Mouse (Mus musculus): ENCODE results near the gene Ankrd40. TPM values are rescaled to one million over a fixed set of nuclear protein-coding genes. Genes with fewer than 3 reads are reported as not detected.

Gene Ankrd40
- polyA plus RNA-seq, 1 experiment from 2014 or later: 27.4 TPM

DNA sequence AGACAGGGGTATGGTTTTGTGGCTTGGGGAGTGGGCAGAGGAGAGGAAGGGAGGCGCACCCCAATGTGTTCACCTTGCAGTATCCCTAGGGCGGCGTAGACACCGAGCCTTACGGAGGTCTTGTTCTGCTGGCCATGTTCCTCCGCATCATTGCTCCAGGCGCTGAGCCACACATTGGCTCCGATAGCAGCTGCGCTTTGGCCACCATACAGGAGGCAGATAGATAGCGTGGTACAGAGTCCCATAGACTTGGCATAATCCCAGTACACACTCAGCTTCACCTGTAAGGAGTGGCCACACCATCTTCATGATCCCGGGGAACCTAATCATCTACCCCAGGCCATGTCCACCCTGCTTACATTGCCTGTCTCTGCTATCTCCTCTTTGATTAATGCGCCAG is 31.4 kb downstream of the Ankrd40 start:
- Histone ChIP-seq H3K27ac (ENCODE audit: low read depth, low read length) (no peak overlapping the region), H3K4me3 (ENCODE audit: low read depth, low read length) (no peak overlapping the region), H3K36me3 (ENCODE audit: control insufficient read depth, insufficient read depth, low read length) (no peaks in the 10 kb centered on the region), H3K4me1 (ENCODE audit: control insufficient read depth, insufficient read depth, low read length) (no peaks in the 10 kb centered on the region), H3K9ac (ENCODE audit: low read length) (no peak overlapping the region), H3K9me3 (ENCODE audit: control insufficient read depth, low read length) (no peaks in the 10 kb centered on the region), H3K27me3 (ENCODE audit: control insufficient read depth, insufficient read depth, low read length) (no peaks in the 10 kb centered on the region), H3K4me2 (no peak overlapping the region)
- 96% methylated on average over 12 of the region's 12 CpGs for WGBS
- ATAC-seq (ENCODE audit: low FRiP score): no peak
- no peak for DNase-seq (ENCODE audit: low spot score, missing footprints)

DNA sequence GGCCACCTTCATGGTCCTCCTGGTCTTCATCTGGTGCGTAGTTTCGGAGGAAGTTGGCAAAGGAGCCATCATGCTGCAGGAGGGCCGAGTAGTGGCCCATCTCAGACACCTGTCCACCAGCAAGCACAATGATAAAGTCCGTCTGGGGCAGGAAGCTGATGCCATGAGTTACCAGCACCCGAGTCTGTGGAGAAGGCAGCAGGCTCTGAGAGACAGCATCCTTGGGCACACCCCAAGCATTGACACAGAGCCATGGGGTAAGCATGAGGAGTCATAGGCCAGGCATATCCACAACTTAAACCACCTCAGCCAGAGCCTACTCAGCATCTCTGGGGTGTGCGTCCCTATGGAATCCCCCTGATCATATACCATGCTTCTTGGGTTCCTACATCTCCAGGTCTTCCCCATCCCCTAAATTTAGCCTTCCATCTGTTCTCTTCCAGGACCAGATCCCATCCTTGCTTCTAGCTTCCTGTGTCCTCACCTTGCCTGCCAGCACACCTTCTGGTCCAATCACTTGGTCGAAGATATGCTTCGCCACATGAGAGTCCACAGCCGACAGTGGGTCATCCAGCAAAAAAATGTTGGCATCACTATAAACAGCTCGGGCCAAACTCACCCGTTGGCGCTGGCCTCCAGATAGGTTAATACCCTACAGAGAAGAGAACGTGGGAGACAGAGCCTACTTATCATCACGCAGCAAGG is 33.5 kb downstream of the Ankrd40 start:
- DNase-seq (ENCODE audit: low spot score, missing footprints) (no peak), ATAC-seq (ENCODE audit: low FRiP score) (no peak)
- H3K4me3 ChIP-seq (ENCODE audit: low read depth, low read length): no peak overlapping the region
- H3K4me1 ChIP-seq (ENCODE audit: control insufficient read depth, insufficient read depth, low read length): no peaks in the 10 kb centered on the region
- H3K27me3 ChIP-seq (ENCODE audit: control insufficient read depth, insufficient read depth, low read length): no peaks in the 10 kb centered on the region
- no peak overlapping the region for H3K27ac ChIP-seq (ENCODE audit: low read depth, low read length)
- WGBS: 90% methylated on average over 14 of the region's 14 CpGs
- no peak overlapping the region for H3K4me2 ChIP-seq
- H3K9me3 ChIP-seq (ENCODE audit: control insufficient read depth, low read length): peaks cover 2% of the 10 kb centered on the region; the same call in 1 of the 2 replicates
- no peaks in the 10 kb centered on the region for H3K36me3 ChIP-seq (ENCODE audit: control insufficient read depth, insufficient read depth, low read length)
- H3K9ac ChIP-seq (ENCODE audit: low read length): no peak overlapping the region

DNA sequence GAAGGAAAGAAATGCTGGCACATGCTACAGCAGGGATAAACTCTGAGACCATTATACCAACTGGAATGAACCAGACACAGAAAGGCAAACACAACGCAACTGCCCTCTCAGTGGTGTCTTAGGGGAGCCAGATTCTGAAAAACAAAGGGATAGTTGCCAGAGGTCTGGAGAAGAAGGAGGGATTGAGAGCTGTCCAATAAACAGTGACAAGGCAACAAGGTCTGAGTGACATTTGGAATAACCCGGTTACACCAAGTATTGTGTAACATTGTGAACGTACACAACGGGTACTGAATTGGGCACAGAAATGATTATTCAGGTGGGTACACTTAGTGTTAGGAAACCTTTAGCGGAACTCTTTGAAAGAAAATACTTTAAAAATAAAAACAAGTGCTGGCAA is 34.3 kb downstream of the Ankrd40 start:
- Histone ChIP-seq H3K9ac (ENCODE audit: low read length) (no peak overlapping the region), H3K27ac (ENCODE audit: low read depth, low read length) (no peak overlapping the region), H3K4me2 (no peak overlapping the region), H3K36me3 (ENCODE audit: control insufficient read depth, insufficient read depth, low read length) (no peaks in the 10 kb centered on the region), H3K4me1 (ENCODE audit: control insufficient read depth, insufficient read depth, low read length) (no peaks in the 10 kb centered on the region), H3K4me3 (ENCODE audit: low read depth, low read length) (no peak overlapping the region), H3K27me3 (ENCODE audit: control insufficient read depth, insufficient read depth, low read length) (no peaks in the 10 kb centered on the region), H3K9me3 (ENCODE audit: control insufficient read depth, low read length) (peaks cover 2% of the 10 kb centered on the region; the same call in 1 of the 2 replicates)
- ATAC-seq (ENCODE audit: low FRiP score): no peak
- DNase-seq (ENCODE audit: low spot score, missing footprints): no peak
- WGBS: 92% methylated on average over 5 of the region's 5 CpGs

DNA sequence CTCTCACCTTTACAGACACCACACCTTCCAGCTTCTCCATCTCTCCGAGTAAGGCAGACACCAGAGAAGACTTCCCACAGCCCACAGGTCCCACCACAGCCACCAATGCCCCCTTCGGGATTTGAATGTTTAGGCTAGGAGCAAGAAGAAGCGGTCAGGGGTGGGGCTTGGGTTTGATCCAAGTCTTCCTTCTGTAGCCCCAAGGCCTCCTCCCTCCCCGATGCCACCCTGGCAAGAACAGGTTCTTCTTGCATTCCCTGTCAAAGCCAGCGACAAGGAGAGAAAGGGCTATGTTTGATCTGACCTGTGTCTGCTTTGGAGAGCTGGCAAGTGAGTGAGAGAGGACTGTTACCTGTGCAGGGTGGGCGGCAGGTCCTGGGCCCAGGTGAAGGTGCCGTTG is 35.9 kb downstream of the Ankrd40 start:
- no peak overlapping the region for H3K9ac ChIP-seq (ENCODE audit: low read length)
- H3K4me2 ChIP-seq: no peak overlapping the region
- H3K27ac ChIP-seq (ENCODE audit: low read depth, low read length): no peak overlapping the region
- H3K9me3 ChIP-seq (ENCODE audit: control insufficient read depth, low read length): peaks cover 2% of the 10 kb centered on the region; the same call in 1 of the 2 replicates
- DNase-seq (ENCODE audit: low spot score, missing footprints): no peak
- no peak overlapping the region for H3K4me3 ChIP-seq (ENCODE audit: low read depth, low read length)
- no peaks in the 10 kb centered on the region for H3K27me3 ChIP-seq (ENCODE audit: control insufficient read depth, insufficient read depth, low read length)
- ATAC-seq (ENCODE audit: low FRiP score): no peak
- H3K4me1 ChIP-seq (ENCODE audit: control insufficient read depth, insufficient read depth, low read length): no peaks in the 10 kb centered on the region
- WGBS: 85% methylated on average over 7 of the region's 7 CpGs
- no peaks in the 10 kb centered on the region for H3K36me3 ChIP-seq (ENCODE audit: control insufficient read depth, insufficient read depth, low read length)

DNA sequence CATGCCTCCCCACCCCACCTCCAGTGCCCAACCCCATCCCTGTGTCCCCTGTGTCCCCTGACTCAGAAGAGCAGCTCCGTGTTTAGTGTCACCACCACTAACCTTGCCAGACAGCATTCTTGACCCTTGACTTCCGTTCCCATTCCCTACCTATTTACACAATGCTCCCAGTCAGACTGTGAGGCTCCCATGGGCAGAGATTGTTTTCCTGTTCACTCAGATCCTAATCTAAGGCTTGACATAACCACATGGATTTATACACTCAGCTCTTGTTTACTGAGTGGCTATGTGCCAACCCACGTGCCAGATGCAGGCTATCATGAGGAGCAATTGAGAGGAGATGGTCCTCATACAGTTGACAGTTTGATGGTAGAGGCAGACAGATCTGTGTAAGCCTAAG is 37.5 kb downstream of the Ankrd40 start:
- ATAC-seq (ENCODE audit: low FRiP score) (no peak), DNase-seq (ENCODE audit: low spot score, missing footprints) (no peak)
- H3K4me3 ChIP-seq (ENCODE audit: low read depth, low read length): no peak overlapping the region
- 86% methylated on average over 3 of the region's 3 CpGs for WGBS
- no peaks in the 10 kb centered on the region for H3K27me3 ChIP-seq (ENCODE audit: control insufficient read depth, insufficient read depth, low read length)
- H3K36me3 ChIP-seq (ENCODE audit: control insufficient read depth, insufficient read depth, low read length): no peaks in the 10 kb centered on the region
- H3K27ac ChIP-seq (ENCODE audit: low read depth, low read length): no peak overlapping the region
- no peaks in the 10 kb centered on the region for H3K4me1 ChIP-seq (ENCODE audit: control insufficient read depth, insufficient read depth, low read length)
- no peak overlapping the region for H3K9ac ChIP-seq (ENCODE audit: low read length)
- no peak overlapping the region for H3K4me2 ChIP-seq
- H3K9me3 ChIP-seq (ENCODE audit: control insufficient read depth, low read length): peaks cover 2% of the 10 kb centered on the region; the same call in 1 of the 2 replicates

DNA sequence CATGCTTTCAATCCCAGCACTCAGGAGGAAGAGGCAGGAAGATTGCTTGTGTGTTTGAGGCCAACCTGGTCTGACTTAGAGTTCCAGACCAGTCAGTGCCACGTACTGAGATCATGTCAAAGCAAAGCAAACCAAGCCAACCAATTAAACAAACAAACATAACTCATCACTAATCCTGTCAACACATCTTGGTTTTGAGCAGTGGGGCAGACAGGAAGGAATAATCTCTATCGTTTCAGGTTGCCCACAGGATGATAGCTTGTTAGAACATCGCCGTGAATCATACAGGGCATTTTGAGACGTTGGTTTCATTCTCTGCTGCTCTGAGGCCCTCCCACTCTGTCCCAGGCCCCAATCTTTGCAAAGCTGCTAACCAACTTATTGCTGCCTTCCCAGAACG is 42.2 kb downstream of the Ankrd40 start:
- H3K4me3 ChIP-seq (ENCODE audit: low read depth, low read length): no peak overlapping the region
- DNase-seq (ENCODE audit: low spot score, missing footprints) (no peak), ATAC-seq (ENCODE audit: low FRiP score) (no peak)
- no peak overlapping the region for H3K27ac ChIP-seq (ENCODE audit: low read depth, low read length)
- H3K4me1 ChIP-seq (ENCODE audit: control insufficient read depth, insufficient read depth, low read length): no peaks in the 10 kb centered on the region
- no peaks in the 10 kb centered on the region for H3K27me3 ChIP-seq (ENCODE audit: control insufficient read depth, insufficient read depth, low read length)
- H3K9ac ChIP-seq (ENCODE audit: low read length): no peak overlapping the region
- H3K36me3 ChIP-seq (ENCODE audit: control insufficient read depth, insufficient read depth, low read length): no peaks in the 10 kb centered on the region
- H3K9me3 ChIP-seq (ENCODE audit: control insufficient read depth, low read length): peaks cover 2% of the 10 kb centered on the region; the same call in 1 of the 2 replicates
- no peak overlapping the region for H3K4me2 ChIP-seq
- 87% methylated on average over 6 of the region's 6 CpGs for WGBS

DNA sequence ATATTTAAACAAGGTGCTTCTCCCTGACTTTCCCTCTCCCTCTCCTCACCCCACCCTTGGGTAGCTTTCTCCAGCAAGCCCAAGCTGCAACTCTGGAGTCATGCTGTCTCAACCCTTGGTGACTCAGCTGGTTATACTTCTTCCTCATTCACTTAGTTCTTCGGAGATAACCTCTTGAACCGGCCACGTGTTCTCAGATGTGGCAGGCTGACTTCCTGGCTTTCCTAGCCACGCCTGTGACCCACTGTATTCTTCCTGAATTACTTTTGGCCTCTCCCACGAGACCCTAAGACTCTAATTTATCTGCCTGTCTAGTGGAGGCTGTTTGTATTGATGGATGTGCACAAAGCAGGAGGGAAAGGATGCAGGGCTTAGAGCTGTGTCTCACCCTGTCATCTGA is 43.0 kb downstream of the Ankrd40 start:
- H3K27ac ChIP-seq (ENCODE audit: low read depth, low read length): no peak overlapping the region
- no peak overlapping the region for H3K9ac ChIP-seq (ENCODE audit: low read length)

DNA sequence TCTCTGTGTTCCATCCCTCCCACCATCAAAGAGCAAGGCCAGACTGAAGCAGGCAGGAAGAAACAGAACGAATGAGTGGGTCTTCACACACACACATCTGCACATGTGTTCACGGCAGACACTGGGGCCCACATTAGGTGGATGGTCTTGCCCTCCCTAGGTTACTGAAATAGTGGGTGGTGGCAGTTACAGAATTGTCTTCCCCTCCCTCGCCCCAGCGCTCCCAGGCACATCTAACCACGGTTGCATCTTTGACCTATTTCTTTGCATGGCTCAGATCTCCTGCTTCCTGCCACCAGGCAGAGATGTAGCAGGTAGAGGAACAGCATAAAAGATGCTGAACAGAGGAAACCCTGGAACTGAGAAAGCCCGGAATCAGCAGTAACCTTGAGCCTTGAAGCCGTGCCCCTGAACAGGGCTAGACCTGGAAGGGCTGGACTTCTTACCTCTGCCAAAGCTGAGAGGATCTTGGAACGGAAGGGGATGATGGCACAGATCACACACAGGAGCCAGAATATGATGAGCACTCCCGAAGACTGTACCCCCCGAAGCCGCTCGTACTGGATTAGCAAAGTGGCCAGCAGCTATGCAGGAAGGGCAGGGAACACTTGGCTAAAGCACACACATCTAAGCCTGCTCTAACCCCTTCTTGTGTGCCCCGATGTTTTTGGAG is 46.6 kb downstream of the Ankrd40 start:
- ATAC-seq (ENCODE audit: low FRiP score) (no peak), DNase-seq (ENCODE audit: low spot score, missing footprints) (no peak)
- Histone ChIP-seq H3K27me3 (ENCODE audit: control insufficient read depth, insufficient read depth, low read length) (no peaks in the 10 kb centered on the region), H3K4me1 (ENCODE audit: control insufficient read depth, insufficient read depth, low read length) (no peaks in the 10 kb centered on the region), H3K4me3 (ENCODE audit: low read depth, low read length) (no peak overlapping the region), H3K9ac (ENCODE audit: low read length) (no peak overlapping the region), H3K9me3 (ENCODE audit: control insufficient read depth, low read length) (no peaks in the 10 kb centered on the region), H3K4me2 (no peak overlapping the region), H3K27ac (ENCODE audit: low read depth, low read length) (no peak overlapping the region), H3K36me3 (ENCODE audit: control insufficient read depth, insufficient read depth, low read length) (no peaks in the 10 kb centered on the region)
- WGBS: 95% methylated on average over 13 of the region's 13 CpGs

More for the DNA sequence above, 43.0 kb downstream of the Ankrd40 start:
- Histone ChIP-seq H3K36me3 (ENCODE audit: control insufficient read depth, insufficient read depth, low read length) (no peaks in the 10 kb centered on the region), H3K4me3 (ENCODE audit: low read depth, low read length) (no peak overlapping the region), H3K4me2 (no peak overlapping the region), H3K9me3 (ENCODE audit: control insufficient read depth, low read length) (peaks cover 2% of the 10 kb centered on the region; the same call in 1 of the 2 replicates), H3K27me3 (ENCODE audit: control insufficient read depth, insufficient read depth, low read length) (no peaks in the 10 kb centered on the region), H3K4me1 (ENCODE audit: control insufficient read depth, insufficient read depth, low read length) (no peaks in the 10 kb centered on the region)
- ATAC-seq (ENCODE audit: low FRiP score): no peak
- DNase-seq (ENCODE audit: low spot score, missing footprints): no peak
- 59% methylated on average over 5 of the region's 5 CpGs for WGBS

DNA sequence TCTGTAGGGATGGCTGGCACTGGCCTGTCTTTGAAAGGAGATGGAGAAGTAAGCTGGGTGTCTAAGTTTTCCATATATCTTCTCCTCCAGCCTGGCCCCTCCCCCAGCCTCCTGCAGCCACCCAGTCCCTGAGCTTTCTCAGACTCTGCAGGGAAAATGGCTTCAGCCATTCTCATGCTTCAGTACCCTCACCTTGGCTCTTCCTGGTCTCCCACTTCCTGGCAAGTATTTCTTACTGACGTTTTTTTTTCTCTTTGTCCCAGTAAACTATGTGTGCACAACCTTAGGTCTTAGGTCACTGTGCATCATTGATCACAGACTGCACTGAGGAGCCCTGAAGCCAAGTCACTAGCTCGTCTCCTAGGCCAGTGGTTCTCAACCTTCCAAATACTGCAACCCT is 51.3 kb downstream of the Ankrd40 start:
- 20% methylated on average over 2 of the region's 2 CpGs for WGBS

More for the DNA sequence above, 51.3 kb downstream of the Ankrd40 start:
- Histone ChIP-seq H3K27ac (ENCODE audit: low read depth, low read length) (no peak overlapping the region), H3K4me2 (no peak overlapping the region), H3K4me1 (ENCODE audit: control insufficient read depth, insufficient read depth, low read length) (no peaks in the 10 kb centered on the region), H3K9me3 (ENCODE audit: control insufficient read depth, low read length) (no peaks in the 10 kb centered on the region), H3K27me3 (ENCODE audit: control insufficient read depth, insufficient read depth, low read length) (no peaks in the 10 kb centered on the region), H3K36me3 (ENCODE audit: control insufficient read depth, insufficient read depth, low read length) (no peaks in the 10 kb centered on the region), H3K4me3 (ENCODE audit: low read depth, low read length) (no peak overlapping the region), H3K9ac (ENCODE audit: low read length) (no peak overlapping the region)
- DNase-seq (ENCODE audit: low spot score, missing footprints) (no peak), ATAC-seq (ENCODE audit: low FRiP score) (no peak)
